Mouse (Mus musculus) hindbrain, postnatal 0 days (tissue): ENCODE measurements around the gene Baiap2. TPM values are rescaled to one million over a fixed set of nuclear protein-coding genes. Genes with fewer than 3 reads are reported as not detected.

Experiments
- ATAC-seq: fragments of 200-750 bp; cut with Nextera tagmentation; 2 replicates; pipeline ENCODE4 v1.8.0; 2017; ENCODE audit warnings: mild to moderate bottlenecking, moderate TSS enrichment, moderate library complexity
- DNase-seq: peaks from one replicate; pipeline ENCODE4 v3.0.0-alpha.2; 2015; ENCODE audit warnings: low spot score
- H3K27ac ChIP-seq: fragments of 300-500 bp; sonication (generic); 2 replicates; pipeline ENCODE4 v1.5.1; 2014; ENCODE audit warnings: mild to moderate bottlenecking
- H3K27me3 ChIP-seq: fragments of 300-500 bp; sonication (generic); 2 replicates; pipeline ENCODE4 v1.6.1; 2014; ENCODE audit warnings: low read length, mixed read lengths; ENCODE audit not compliant: insufficient read depth
- H3K36me3 ChIP-seq: fragments of 300-500 bp; sonication (generic); 2 replicates; pipeline ENCODE4 v1.6.1; 2014; ENCODE audit warnings: low read length, mixed read lengths; ENCODE audit not compliant: insufficient read depth
- H3K4me1 ChIP-seq: fragments of 300-500 bp; sonication (generic); 2 replicates; pipeline ENCODE4 v1.6.1; 2014; ENCODE audit warnings: antibody characterized with exemption, low read length, mixed read lengths; ENCODE audit not compliant: insufficient read depth
- H3K4me2 ChIP-seq: fragments of 300-500 bp; sonication (generic); 2 replicates; pipeline ENCODE4 v1.6.1; 2014; ENCODE audit warnings: low read depth, mild to moderate bottlenecking, low read length, moderate library complexity, mixed read lengths
- H3K4me3 ChIP-seq: fragments of 300-500 bp; sonication (generic); 2 replicates; pipeline ENCODE4 v1.5.1; 2014; ENCODE audit warnings: low read length
- H3K9ac ChIP-seq: fragments of 300-500 bp; sonication (generic); replicated peaks from 2 replicates; pipeline ENCODE4 v1.6.1; 2014; ENCODE audit warnings: mild to moderate bottlenecking, low read length, moderate library complexity, mixed read lengths
- H3K9me3 ChIP-seq: fragments of 300-500 bp; sonication (generic); 2 replicates; pipeline ENCODE4 v1.6.1; 2016; ENCODE audit warnings: low read length, mixed read lengths
- CTCF ChIP-seq: IDR thresholded peaks from 2 replicates; pipeline ENCODE4 v1.5.1; 2016; ENCODE audit warnings: antibody characterized with exemption, control low read depth, low read depth
- WGBS: fragments of 180-500 bp; shearing (Covaris S2); extraction: QIAGEN DNeasy Blood & Tissue Kit; methylation state at CpG from one replicate; pipeline ENCODE4 v1.1.7; 2014; 5-methylcytosine and 5-hydroxymethylcytosine counted together
- polyA plus RNA-seq: library from polyadenylated mRNA; unstranded; fragments of >200 nt; fragmentation: Nextera tagmentation; extraction: Ambion mirVana; gene quantifications from 2 replicates; pipeline ENCODE4 v1.2.1, GENCODE M21; 2015
- total RNA-seq: library from RNA; depleted of rRNA; stranded (reverse); fragments of >200 nt; gene quantifications from 2 replicates; pipeline ENCODE4 v1.2.3, GENCODE M21; 2014

Gene Baiap2
- total and polyA plus RNA-seq, 2 experiments from 2014 or later = 30.8 to 62.4 TPM

DNA sequence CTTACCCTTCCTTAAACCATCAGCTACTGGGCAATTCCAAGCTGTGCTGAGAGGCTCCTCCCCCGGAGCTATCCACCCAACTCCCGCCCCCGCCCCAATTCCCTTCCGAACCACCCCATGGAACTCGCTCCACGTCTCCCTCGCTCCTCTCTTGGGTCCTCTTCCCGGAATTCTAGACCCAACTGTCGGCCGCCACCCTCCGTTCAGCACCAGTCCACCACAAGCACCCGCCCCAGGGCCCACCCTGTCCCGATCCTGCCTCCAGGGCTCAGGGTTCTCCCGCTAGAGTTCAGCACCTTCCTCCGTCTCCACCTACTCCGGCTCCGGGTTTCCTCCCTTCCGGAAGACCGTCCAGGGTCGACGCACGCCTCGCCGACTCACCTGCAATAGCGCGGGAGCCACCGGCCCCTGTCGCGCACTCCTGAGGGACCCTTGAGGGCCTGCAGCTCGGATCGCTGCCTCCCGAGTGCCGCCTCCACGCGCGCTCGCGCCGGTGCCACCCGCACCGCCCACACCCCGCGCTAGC is 299 bp upstream of the Baiap2 start:
- TF ChIP-seq CTCF = no peak
- Histone ChIP-seq H3K36me3 (no peaks in the 10 kb centered on the region), H3K4me1 (peaks cover 38% of the 10 kb centered on the region), H3K9ac (peak overlapping the region; percentile 68), H3K4me2 (peak overlapping the region; percentile 73), H3K4me3 (peak overlapping the region; percentile 80), H3K27ac (peak overlapping the region; percentile 87), H3K27me3 (no peaks in the 10 kb centered on the region), H3K9me3 (no peaks in the 10 kb centered on the region)
- peak; percentile 44 for DNase-seq
- peak; percentile 4 for ATAC-seq
- WGBS = under 1% methylated on average over 36 of the region's 43 CpGs

- H3K36me3 ChIP-seq = no peaks in the 10 kb centered on the region
- peak; percentile 37 for DNase-seq
- H3K4me1 ChIP-seq = peaks cover 42% of the 10 kb centered on the region
- 0 out of 2 replicates have a peak, but pooled peaks have one; percentile 0 for ATAC-seq
- peak overlapping the region; percentile 81 for H3K27ac ChIP-seq
- peak overlapping the region; percentile 82 for H3K9ac ChIP-seq
- 2% methylated on average over 32 of the region's 32 CpGs for WGBS
- peak overlapping the region; percentile 73 for H3K4me2 ChIP-seq
- no peaks in the 10 kb centered on the region for H3K9me3 ChIP-seq
- H3K4me3 ChIP-seq = peak overlapping the region; percentile 80
- H3K27me3 ChIP-seq = no peaks in the 10 kb centered on the region
- peak; percentile 33; the same call in 1 of the 2 replicates for TF ChIP-seq CTCF
Measured at GRCm38 (mm10) chr11:119943428-119943988, 945 bp downstream of the Baiap2 start.

GRCm38 (mm10) chr11:119945343-119945742 is 2.8 kb downstream of the Baiap2 start:
- no peak overlapping the region for H3K9ac ChIP-seq
- TF ChIP-seq CTCF = no peak
- no peaks in the 10 kb centered on the region for H3K27me3 ChIP-seq
- H3K9me3 ChIP-seq = no peaks in the 10 kb centered on the region
- peaks cover 42% of the 10 kb centered on the region for H3K4me1 ChIP-seq
- H3K27ac ChIP-seq = no peak overlapping the region
- 72% methylated on average over 7 of the region's 7 CpGs for WGBS
- H3K4me3 ChIP-seq = 0 out of 2 replicates have a peak overlapping the region, but pooled peaks have one; percentile 80
- ATAC-seq (no peak), DNase-seq (no peak)
- peak overlapping the region; percentile 73 for H3K4me2 ChIP-seq
- no peaks in the 10 kb centered on the region for H3K36me3 ChIP-seq

DNA sequence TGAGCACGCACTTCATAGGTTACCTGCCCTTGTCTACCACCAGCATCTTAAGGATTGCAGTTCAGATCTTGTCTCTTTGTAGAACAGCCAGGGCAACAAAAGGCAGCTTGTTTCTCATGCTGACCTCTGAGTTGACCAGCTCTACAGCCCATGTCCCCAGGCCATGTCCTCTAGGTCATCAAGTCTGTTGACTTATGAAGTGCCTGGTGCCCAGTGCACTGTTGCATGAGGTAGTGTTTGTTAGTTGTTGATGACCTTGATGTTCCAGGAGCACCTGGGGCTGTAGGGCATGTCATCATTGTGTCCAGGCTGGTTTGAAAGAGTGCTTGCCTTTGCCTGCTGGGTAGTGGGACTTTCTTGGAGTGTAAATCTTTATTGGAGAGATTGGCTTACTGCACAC is 4.9 kb downstream of the Baiap2 start:
- H3K36me3 ChIP-seq = no peaks in the 10 kb centered on the region
- DNase-seq (no peak), ATAC-seq (no peak)
- no peaks in the 10 kb centered on the region for H3K27me3 ChIP-seq
- no peak overlapping the region for H3K4me2 ChIP-seq
- peaks cover 34% of the 10 kb centered on the region for H3K4me1 ChIP-seq
- no peak for TF ChIP-seq CTCF
- no peak overlapping the region for H3K27ac ChIP-seq
- 97% methylated on average over 1 of the region's 1 CpGs for WGBS
- no peaks in the 10 kb centered on the region for H3K9me3 ChIP-seq
- no peak overlapping the region for H3K4me3 ChIP-seq
- no peak overlapping the region for H3K9ac ChIP-seq

DNA sequence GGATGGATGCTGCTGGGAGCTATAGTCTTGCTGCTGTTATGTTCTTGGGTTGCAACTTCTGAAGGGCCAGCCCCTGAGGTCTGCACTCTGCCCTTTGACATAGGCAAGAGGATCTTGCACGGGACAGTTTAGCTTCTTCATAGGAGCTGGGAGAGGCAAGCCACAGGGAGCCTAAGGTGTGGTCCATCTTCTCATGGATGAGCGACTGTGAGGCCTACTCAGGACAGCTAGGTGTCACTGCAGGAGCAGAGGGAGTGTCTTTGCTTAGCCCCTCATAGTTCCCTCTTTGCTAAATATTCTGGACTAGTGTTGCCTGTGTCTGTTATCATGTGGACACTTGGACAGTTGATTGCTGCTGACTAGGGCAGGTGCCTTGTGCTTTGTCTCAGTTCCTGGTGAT is 5.3 kb downstream of the Baiap2 start:
- no peak for DNase-seq
- H3K9me3 ChIP-seq = no peaks in the 10 kb centered on the region
- peaks cover 39% of the 10 kb centered on the region for H3K4me1 ChIP-seq
- no peak overlapping the region for H3K4me3 ChIP-seq
- no peak overlapping the region for H3K27ac ChIP-seq
- ATAC-seq = no peak
- H3K4me2 ChIP-seq = no peak overlapping the region
- H3K27me3 ChIP-seq = no peaks in the 10 kb centered on the region
- H3K36me3 ChIP-seq = no peaks in the 10 kb centered on the region
- no peak overlapping the region for H3K9ac ChIP-seq
- TF ChIP-seq CTCF = peak; percentile 42
- WGBS = 65% methylated on average over 2 of the region's 2 CpGs

DNA sequence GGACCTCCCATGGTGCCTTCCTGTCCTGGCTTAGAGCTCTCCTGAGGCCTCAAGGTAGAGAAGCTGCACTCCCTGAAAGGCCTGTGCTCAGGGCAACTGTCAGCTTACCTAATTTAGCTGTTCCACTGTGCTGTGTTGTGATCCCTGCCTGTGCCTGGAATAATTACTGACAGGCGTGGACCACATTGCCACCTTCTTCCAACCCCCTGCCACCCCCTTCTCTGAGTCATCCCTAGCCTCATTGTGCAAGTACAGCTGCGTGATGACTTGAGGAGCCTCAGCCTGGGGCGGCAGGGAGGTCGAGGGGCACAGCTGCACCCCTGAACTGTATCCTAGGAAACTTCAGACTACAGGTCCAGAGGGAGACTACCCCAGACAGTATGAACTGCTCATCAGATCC is 5.7 kb downstream of the Baiap2 start:
- H3K4me1 ChIP-seq = peaks cover 40% of the 10 kb centered on the region
- no peak overlapping the region for H3K4me3 ChIP-seq
- no peak overlapping the region for H3K9ac ChIP-seq
- no peaks in the 10 kb centered on the region for H3K9me3 ChIP-seq
- no peak overlapping the region for H3K4me2 ChIP-seq
- 51% methylated on average over 4 of the region's 4 CpGs for WGBS
- H3K27ac ChIP-seq = no peak overlapping the region
- ATAC-seq = no peak
- DNase-seq = no peak
- H3K27me3 ChIP-seq = no peaks in the 10 kb centered on the region
- TF ChIP-seq CTCF = no peak
- H3K36me3 ChIP-seq = no peaks in the 10 kb centered on the region

GRCm38 (mm10) chr11:119948803-119949202 is 6.2 kb downstream of the Baiap2 start:
- H3K9ac ChIP-seq = no peak overlapping the region
- H3K4me1 ChIP-seq = peaks cover 40% of the 10 kb centered on the region
- H3K27ac ChIP-seq = peak overlapping the region; percentile 13; the same call in 1 of the 2 replicates
- H3K4me2 ChIP-seq = no peak overlapping the region
- ATAC-seq (no peak), DNase-seq (no peak)
- no peak for TF ChIP-seq CTCF
- WGBS = 63% methylated on average over 2 of the region's 2 CpGs
- no peaks in the 10 kb centered on the region for H3K27me3 ChIP-seq
- H3K9me3 ChIP-seq = no peaks in the 10 kb centered on the region
- H3K36me3 ChIP-seq = no peaks in the 10 kb centered on the region
- H3K4me3 ChIP-seq = no peak overlapping the region
